Mouse (Mus musculus) C2C12 (cell line): ENCODE results near the gene Zfp217. TPM values are rescaled to one million over a fixed set of nuclear protein-coding genes. Genes with fewer than 3 reads are reported as not detected.

ENCODE experiments used
- H3K27me3 ChIP-seq: one replicate; pipeline ENCODE4 v1.6.1; 2011; ENCODE audit not compliant: control insufficient read depth, insufficient read depth, insufficient read length
- H3K36me3 ChIP-seq: one replicate; pipeline ENCODE4 v1.6.1; 2011; ENCODE audit not compliant: control insufficient read depth, insufficient read depth
- H3K4me3 ChIP-seq: one replicate; pipeline ENCODE4 v1.5.1; 2011; ENCODE audit warnings: mild to moderate bottlenecking, control low read depth; ENCODE audit not compliant: poor library complexity, insufficient read depth, severe bottlenecking
- H3K79me2 ChIP-seq: one replicate; pipeline ENCODE4 v1.6.1; 2011; ENCODE audit not compliant: control insufficient read depth, insufficient read depth
- H3K79me3 ChIP-seq: one replicate; pipeline ENCODE4 v1.6.1; 2011; ENCODE audit warnings: low read depth, control low read depth
- H3ac ChIP-seq: one replicate; pipeline ENCODE3; 2011; ENCODE audit warnings: low read depth; ENCODE audit not compliant: control insufficient read depth, insufficient read length
- CEBPB ChIP-seq: IDR thresholded peaks from one replicate; pipeline ENCODE4 v1.6.1; 2011; ENCODE audit warnings: low read depth, mild to moderate bottlenecking, control low read depth, moderate library complexity
- CTCF ChIP-seq: IDR thresholded peaks from one replicate; pipeline ENCODE4 v1.5.1; 2011; ENCODE audit not compliant: control insufficient read depth, insufficient read depth, insufficient read length
- FOSL1 ChIP-seq: IDR thresholded peaks from one replicate; pipeline ENCODE4 v1.8.0; 2011; ENCODE audit warnings: mild to moderate bottlenecking, low read length; ENCODE audit not compliant: poor library complexity, insufficient read depth, severe bottlenecking
- MAX ChIP-seq: IDR thresholded peaks from one replicate; pipeline ENCODE4 v1.6.1; 2011; ENCODE audit warnings: mild to moderate bottlenecking, control low read depth
- MYOD1 ChIP-seq: IDR thresholded peaks from one replicate; pipeline ENCODE4 v1.6.1; 2011; ENCODE audit warnings: low read depth; ENCODE audit not compliant: control insufficient read depth, insufficient read length
- MYOG ChIP-seq: IDR thresholded peaks from one replicate; pipeline ENCODE4 v1.6.1; 2011; ENCODE audit not compliant: control insufficient read depth, insufficient read length; ENCODE audit errors: extremely low read depth
- USF1 ChIP-seq: IDR thresholded peaks from one replicate; pipeline ENCODE4 v1.6.1; 2011; ENCODE audit warnings: low read depth, mild to moderate bottlenecking, control low read depth, moderate library complexity
- polyA plus RNA-seq: library from polyadenylated mRNA; unstranded; fragments of >200 nt; fragmentation: generic; extraction: Trizol; gene quantifications from one replicate; pipeline ENCODE4 v1.2.1, GENCODE M21; 2012; ENCODE audit warnings: missing spikeins

Gene Zfp217
- polyA plus RNA-seq, 1 experiment = 4.2 TPM

GRCm38 (mm10) chr2:170122197-170122596 is 25.7 kb downstream of the Zfp217 start:
- H3K79me3 ChIP-seq = peaks cover 28% of the 10 kb centered on the region
- H3K4me3 ChIP-seq = no peak overlapping the region
- no peak overlapping the region for H3ac ChIP-seq
- TF ChIP-seq CEBPB (no peak), FOSL1 (no peak), MYOD1 (no peak), USF1 (no peak), CTCF (no peak), MYOG (no peak), MAX (no peak)
- H3K79me2 ChIP-seq = peaks cover 73% of the 10 kb centered on the region
- no peaks in the 10 kb centered on the region for H3K27me3 ChIP-seq
- H3K36me3 ChIP-seq = peaks cover 36% of the 10 kb centered on the region

GRCm38 (mm10) chr2:170120139-170121027 is 27.5 kb downstream of the Zfp217 start:
- peak; percentile 72 for TF ChIP-seq FOSL1
- TF ChIP-seq USF1 = peak; percentile 85
- peak; percentile 4 for TF ChIP-seq MYOD1
- TF ChIP-seq MAX = no peak
- TF ChIP-seq CEBPB = peak; percentile 77
- peaks cover 43% of the 10 kb centered on the region for H3K36me3 ChIP-seq

GRCm38 (mm10) chr2:170116704-170117281 is 31.1 kb downstream of the Zfp217 start:
- H3K27me3 ChIP-seq = no peaks in the 10 kb centered on the region
- peaks cover 58% of the 10 kb centered on the region for H3K79me2 ChIP-seq
- peaks cover 20% of the 10 kb centered on the region for H3K79me3 ChIP-seq
- H3K4me3 ChIP-seq = no peak overlapping the region
- no peak overlapping the region for H3ac ChIP-seq
- TF ChIP-seq CTCF (peak; percentile 2), MYOD1 (no peak)
- peaks cover 72% of the 10 kb centered on the region for H3K36me3 ChIP-seq

More at GRCm38 (mm10) chr2:170120139-170121027, 27.5 kb downstream of the Zfp217 start:
- Histone ChIP-seq H3K27me3 (no peaks in the 10 kb centered on the region), H3K79me2 (peaks cover 71% of the 10 kb centered on the region), H3K79me3 (peaks cover 24% of the 10 kb centered on the region), H3ac (no peak overlapping the region), H3K4me3 (no peak overlapping the region)

- Histone ChIP-seq H3K27me3 (no peaks in the 10 kb centered on the region), H3K4me3 (no peak overlapping the region), H3K79me3 (peaks cover 3% of the 10 kb centered on the region), H3K36me3 (peaks cover 47% of the 10 kb centered on the region), H3K79me2 (peaks cover 3% of the 10 kb centered on the region), H3ac (no peak overlapping the region)
- TF ChIP-seq FOSL1 (no peak), MYOD1 (no peak)
Observed at GRCm38 (mm10) chr2:170110306-170110705, 37.6 kb downstream of the Zfp217 start.

- Histone ChIP-seq H3K79me3 (peaks cover 1% of the 10 kb centered on the region), H3K36me3 (peaks cover 39% of the 10 kb centered on the region), H3K27me3 (no peaks in the 10 kb centered on the region), H3K79me2 (no peaks in the 10 kb centered on the region), H3ac (no peak overlapping the region), H3K4me3 (no peak overlapping the region)
- TF ChIP-seq CTCF (no peak), USF1 (no peak), MAX (no peak), MYOD1 (no peak)
Observed at GRCm38 (mm10) chr2:170109528-170109927, 38.4 kb downstream of the Zfp217 start.

- no peaks in the 10 kb centered on the region for H3K79me2 ChIP-seq
- TF ChIP-seq MYOD1 (no peak), MAX (no peak), CEBPB (no peak), CTCF (no peak)
- H3K27me3 ChIP-seq = no peaks in the 10 kb centered on the region
- no peak overlapping the region for H3K4me3 ChIP-seq
- H3K79me3 ChIP-seq = peaks cover 1% of the 10 kb centered on the region
- H3K36me3 ChIP-seq = peaks cover 22% of the 10 kb centered on the region
- no peak overlapping the region for H3ac ChIP-seq
Observed at GRCm38 (mm10) chr2:170107791-170108190, 40.1 kb downstream of the Zfp217 start.
